Mouse (Mus musculus): ENCODE data around the gene Rpl36.

The Rpl36 gene

DNA sequence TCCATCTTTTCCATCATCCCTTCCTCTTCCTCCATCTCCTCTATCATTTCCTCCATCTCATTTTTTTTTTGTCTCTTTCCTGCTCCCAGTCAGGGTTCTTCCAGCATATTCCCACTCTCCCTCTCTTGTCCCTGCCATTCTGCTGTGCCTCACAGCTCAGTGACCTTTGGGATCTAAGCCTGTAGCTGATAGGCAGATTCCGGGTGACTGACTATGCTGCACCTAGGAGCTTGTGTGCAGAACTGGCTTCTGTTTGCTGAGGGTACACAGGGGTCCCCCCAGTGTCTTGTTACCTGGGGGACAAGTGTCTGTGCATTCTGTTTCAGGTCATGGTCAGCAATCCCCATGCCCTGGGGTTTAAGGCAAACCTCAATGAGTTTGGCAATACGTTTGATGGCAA is 41.6 kb downstream of the Rpl36 start:
- DNase-seq, result no peak

DNA sequence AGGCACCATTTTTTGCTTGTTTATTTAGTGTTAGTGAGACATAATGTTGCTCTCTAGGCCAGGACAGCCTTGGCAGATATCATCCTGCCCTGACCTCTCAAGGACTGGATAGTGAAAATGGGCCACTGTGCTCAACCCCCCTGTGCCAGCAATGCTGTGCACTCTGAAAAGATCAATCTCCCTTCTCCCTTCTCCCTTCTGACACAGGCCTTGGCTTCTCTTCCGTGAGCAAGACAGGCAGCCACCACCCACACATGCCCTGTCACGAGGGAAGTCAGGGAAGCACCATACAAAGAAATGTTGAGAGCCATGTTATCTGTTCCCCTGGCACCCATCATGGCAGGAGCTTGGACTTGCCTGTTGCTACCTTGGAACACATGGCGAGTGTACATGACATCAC is 42.1 kb downstream of the Rpl36 start:
- no peak for DNase-seq

DNA sequence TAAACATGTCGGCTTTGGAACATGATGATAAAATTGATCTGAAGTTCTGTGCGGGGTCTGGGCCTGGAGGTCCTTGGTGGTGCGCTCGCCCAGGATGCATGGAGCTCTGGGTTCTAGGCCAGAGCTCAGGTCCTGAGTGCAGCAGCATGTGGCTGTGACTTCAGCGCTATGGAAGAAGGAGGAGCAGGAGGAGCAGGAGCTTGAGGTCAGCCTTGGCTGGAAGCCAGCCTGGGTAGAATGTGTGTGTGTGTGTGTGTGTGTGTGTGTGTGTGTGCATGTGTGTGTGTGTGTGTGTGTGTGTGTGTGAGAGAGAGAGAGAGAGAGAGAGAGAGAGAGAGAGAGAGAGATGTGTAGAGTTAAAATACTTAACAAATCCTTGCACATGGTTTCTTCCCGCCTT is 43.0 kb downstream of the Rpl36 start:
- DNase-seq, result no peak

DNA sequence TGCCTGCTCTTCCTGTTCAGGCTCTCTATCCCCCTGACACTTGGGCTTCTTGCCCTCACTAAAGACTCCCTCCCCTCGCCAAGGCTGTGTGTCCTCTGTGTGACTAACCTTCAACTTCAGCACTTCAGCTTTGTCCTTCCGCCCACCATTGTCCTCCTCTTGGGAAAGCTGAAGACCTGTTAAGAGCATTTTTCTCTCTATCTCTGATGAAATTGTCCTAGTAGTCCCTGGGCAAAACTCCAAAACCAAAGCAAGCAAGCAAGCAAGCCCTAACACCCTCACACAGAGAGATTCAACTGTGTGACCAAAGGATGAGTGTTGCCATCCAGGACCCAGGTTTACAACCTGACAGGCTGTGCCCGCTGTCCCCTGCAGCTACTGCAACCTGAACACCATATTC is 50.4 kb downstream of the Rpl36 start:
- DNase-seq, result no peak

Measured in thymus, postnatal 25 days (tissue).